Mouse (Mus musculus): Measurements from ENCODE around the gene Trappc2. TPM values are rescaled to one million over a fixed set of nuclear protein-coding genes. Genes with fewer than 3 reads are reported as not detected.

Trappc2 gene
- polyA plus RNA-seq (2015; fragmentation: Nextera tagmentation; extraction: Ambion mirVana), result 87.7 and 100 TPM in 2 replicates

GRCm38 (mm10) chrX:166440036-166440615 is at the start of gene Trappc2:
TSS of gene Trappc2 (plus strand) at chrX:166440574.

DNA sequence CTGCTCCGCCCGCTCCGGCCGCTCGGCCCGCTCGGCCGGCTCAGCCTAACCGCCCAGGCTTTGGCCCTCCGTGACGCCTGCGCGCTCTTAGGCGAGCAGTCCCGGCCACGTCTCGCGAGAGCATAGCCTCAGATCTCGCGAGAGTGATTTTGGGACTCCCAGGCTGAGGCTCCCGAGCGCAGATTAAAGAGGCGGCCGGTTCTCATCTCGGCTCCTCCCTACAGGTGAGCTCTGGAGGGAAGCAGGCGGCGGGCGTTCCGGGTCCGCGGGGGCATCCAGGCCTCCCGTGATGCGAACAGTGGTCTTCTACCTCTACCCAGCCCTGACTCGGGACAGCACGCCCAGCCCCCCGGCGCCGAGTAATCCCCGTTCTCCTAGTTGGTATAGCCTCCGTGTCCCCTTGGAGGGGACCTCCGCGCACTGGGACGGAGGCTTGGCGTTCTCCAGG is 266 bp downstream of the Trappc2 start, which contains the start of gene Ofd1:
TSS of gene Ofd1 (minus strand) at position 89 of the 448 bp plus-strand sequence.

DNA sequence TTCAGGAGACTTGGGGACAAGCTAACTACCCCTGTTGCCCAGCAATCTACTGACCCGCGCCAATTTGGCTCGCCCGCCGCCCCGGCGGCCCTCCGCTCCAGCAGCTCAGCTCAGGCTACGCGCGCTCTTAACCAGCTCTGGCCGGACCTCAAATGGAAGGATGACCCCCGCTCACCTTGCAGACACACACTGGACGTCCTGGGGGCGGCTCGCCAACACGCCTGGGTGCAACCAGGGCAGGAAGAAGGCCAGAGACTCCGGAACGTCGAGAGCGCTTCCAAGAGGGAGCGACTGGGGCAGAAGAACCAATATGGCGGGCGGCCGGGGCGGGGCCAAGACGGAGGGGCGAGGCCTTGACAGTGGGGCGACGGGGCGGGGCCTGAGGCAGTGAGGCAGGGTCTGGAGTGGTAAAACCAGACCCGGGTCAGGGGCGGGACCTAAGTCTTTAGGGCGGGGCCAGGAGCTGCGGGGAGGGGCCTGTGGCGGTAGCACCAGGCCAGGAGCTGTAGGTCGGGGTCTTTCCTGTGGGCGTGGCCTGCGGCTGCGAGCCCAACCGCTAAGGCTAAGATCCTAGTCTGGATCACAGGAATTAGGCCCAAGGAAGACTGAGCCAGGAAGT is 39.1 kb downstream of the Trappc2 start, which contains the start of gene Rab9:
TSS of gene Rab9 (minus strand) at position 503 of the 619 bp plus-strand sequence.

Other genes starting within 250 kb of the Trappc2 start
- 358 and 365 TPM in 2 replicates for gene Gpm6b, start 201.7 kb upstream of the Trappc2 start, polyA plus RNA-seq (2015; fragmentation: Nextera tagmentation; extraction: Ambion mirVana)
- 5.5 and 6.2 TPM in 2 replicates for gene Ofd1, start 130 bp downstream of the Trappc2 start, polyA plus RNA-seq (2015; fragmentation: Nextera tagmentation; extraction: Ambion mirVana)
- gene Rab9, start 39.3 kb downstream of the Trappc2 start, polyA plus RNA-seq (2015; fragmentation: Nextera tagmentation; extraction: Ambion mirVana), result 65.5 and 74.4 TPM in 2 replicates
- 2.8 and 3.3 TPM in 2 replicates for gene Tceanc, start 78.0 kb downstream of the Trappc2 start, polyA plus RNA-seq (2015; fragmentation: Nextera tagmentation; extraction: Ambion mirVana)
- 6.8 and 9.0 TPM in 2 replicates for gene Egfl6, start 145.1 kb downstream of the Trappc2 start, polyA plus RNA-seq (2015; fragmentation: Nextera tagmentation; extraction: Ambion mirVana)

Data from neural tube, postnatal 0 days (tissue).